Mouse (Mus musculus) liver, embryonic 14.5 days (tissue): Measurements from ENCODE around the gene Clns1a.

Source experiments
- CTCF ChIP-seq: IDR thresholded peaks from 2 replicates; pipeline ENCODE4 v1.5.1; 2016; ENCODE audit warnings: antibody characterized with exemption, low read depth, control low read depth
- EP300 ChIP-seq: IDR thresholded peaks from 2 replicates; pipeline ENCODE4 v1.6.1; 2016; ENCODE audit warnings: antibody characterized with exemption, low read depth

GRCm38 (mm10) chr7:97737638-97738456 is 41.4 kb downstream of the Clns1a start, which contains the start of gene Aqp11:
- 0 out of 2 replicates have a peak, but pooled peaks have one; percentile 4 for TF ChIP-seq CTCF
- no peak for TF ChIP-seq EP300
